Mouse (Mus musculus): ENCODE measurements around the gene Pitpnb. TPM values are rescaled to one million over a fixed set of nuclear protein-coding genes. Genes with fewer than 3 reads are reported as not detected.
A peak's percentile ranks its signal among the peaks of the same experiment; 100 is the strongest.

Pitpnb gene
- polyA plus RNA-seq, 1 experiment from 2014 or later = 61.0 TPM

GRCm38 (mm10) chr5:111416591-111417374 lies 86.2 kb downstream of the Pitpnb start, which contains the start of gene Mn1:
Gene Mn1 (plus strand): TSS chr5:111417362.
- under 1% methylated on average over 85 of the region's 88 CpGs for WGBS
- Histone ChIP-seq H3K4me3 (peak within 1 kb of the TSS; percentile 80), H3K36me3 (0 out of 2 replicates have a peak, but pooled peaks cover 2% of the 10 kb centered on the region), H3K27ac (peak within 1 kb of the TSS; percentile 83), H3K9me3 (replicated peaks) (no peaks in the 10 kb centered on the region), H3K27me3 (peaks cover 58% of the 10 kb centered on the region), H3K4me2 (peak within 1 kb of the TSS; percentile 98), H3K9ac (peak within 1 kb of the TSS; percentile 84), H3K4me1 (replicated peaks) (peaks cover 56% of the 10 kb centered on the region)
- ATAC-seq (replicated peaks; ENCODE audit: insufficient number of reproducible peaks, insufficient read depth, low FRiP score, low read depth) = peak; percentile 90

GRCm38 (mm10) chr5:111417378-111418131 lies 87.0 kb downstream of the Pitpnb start:
- WGBS = under 1% methylated on average over 105 of the region's 105 CpGs
- H3K4me3 ChIP-seq = peak overlapping the region; percentile 80
- H3K36me3 ChIP-seq = 0 out of 2 replicates have a peak, but pooled peaks cover 2% of the 10 kb centered on the region
- H3K9me3 ChIP-seq (replicated peaks) = no peaks in the 10 kb centered on the region
- H3K9ac ChIP-seq = peak overlapping the region; percentile 84
- H3K27ac ChIP-seq = peak overlapping the region; percentile 83
- no peak for ATAC-seq (replicated peaks; ENCODE audit: insufficient number of reproducible peaks, insufficient read depth, low FRiP score, low read depth)
- peaks cover 55% of the 10 kb centered on the region for H3K27me3 ChIP-seq
- peak overlapping the region; percentile 98 for H3K4me2 ChIP-seq
- peaks cover 62% of the 10 kb centered on the region for H3K4me1 ChIP-seq (replicated peaks)

- Histone ChIP-seq H3K4me3 (peak overlapping the region; percentile 80), H3K4me1 (replicated peaks) (peaks cover 67% of the 10 kb centered on the region), H3K36me3 (0 out of 2 replicates have a peak, but pooled peaks cover 2% of the 10 kb centered on the region), H3K9ac (peak overlapping the region; percentile 84), H3K9me3 (replicated peaks) (no peaks in the 10 kb centered on the region), H3K4me2 (peak overlapping the region; percentile 98), H3K27ac (no peak overlapping the region), H3K27me3 (peaks cover 49% of the 10 kb centered on the region)
- whole genome bisulfite sequencing = 2% methylated on average over 63 of the region's 63 CpGs
- no peak for ATAC-seq (replicated peaks; ENCODE audit: insufficient number of reproducible peaks, insufficient read depth, low FRiP score, low read depth)
These were observed 87.9 kb downstream of the Pitpnb start for GRCm38 (mm10) chr5:111418202-111419120.

GRCm38 (mm10) chr5:111419121-111419881 lies 88.7 kb downstream of the Pitpnb start:
- Histone ChIP-seq H3K27ac (no peak overlapping the region), H3K27me3 (peaks cover 43% of the 10 kb centered on the region), H3K36me3 (0 out of 2 replicates have a peak, but pooled peaks cover 2% of the 10 kb centered on the region), H3K9me3 (replicated peaks) (no peaks in the 10 kb centered on the region), H3K4me2 (peak overlapping the region; percentile 98), H3K4me3 (peak overlapping the region; percentile 80), H3K4me1 (replicated peaks) (peaks cover 69% of the 10 kb centered on the region), H3K9ac (peak overlapping the region; percentile 84)
- no peak for ATAC-seq (replicated peaks; ENCODE audit: insufficient number of reproducible peaks, insufficient read depth, low FRiP score, low read depth)
- WGBS = 16% methylated on average over 42 of the region's 42 CpGs

GRCm38 (mm10) chr5:111420011-111420691 lies 89.6 kb downstream of the Pitpnb start:
- Histone ChIP-seq H3K36me3 (0 out of 2 replicates have a peak, but pooled peaks cover 2% of the 10 kb centered on the region), H3K9ac (peak overlapping the region; percentile 50), H3K9me3 (replicated peaks) (no peaks in the 10 kb centered on the region), H3K4me3 (peak overlapping the region; percentile 80), H3K27ac (no peak overlapping the region), H3K4me1 (replicated peaks) (peaks cover 64% of the 10 kb centered on the region), H3K4me2 (peak overlapping the region; percentile 98), H3K27me3 (peaks cover 37% of the 10 kb centered on the region)
- no peak for ATAC-seq (replicated peaks; ENCODE audit: insufficient number of reproducible peaks, insufficient read depth, low FRiP score, low read depth)
- 9% methylated on average over 55 of the region's 56 CpGs for WGBS

GRCm38 (mm10) chr5:111420896-111421295 lies 90.3 kb downstream of the Pitpnb start:
- Histone ChIP-seq H3K27ac (no peak overlapping the region), H3K9ac (peak overlapping the region; percentile 50)
- 73% methylated on average over 22 of the region's 22 CpGs for WGBS

GRCm38 (mm10) chr5:111421424-111421823 lies 90.9 kb downstream of the Pitpnb start:
- 75% methylated on average over 15 of the region's 15 CpGs for WGBS
- Histone ChIP-seq H3K4me1 (replicated peaks) (peaks cover 65% of the 10 kb centered on the region), H3K27me3 (peaks cover 37% of the 10 kb centered on the region), H3K36me3 (0 out of 2 replicates have a peak, but pooled peaks cover 2% of the 10 kb centered on the region), H3K9me3 (replicated peaks) (no peaks in the 10 kb centered on the region), H3K4me2 (peak overlapping the region; percentile 98), H3K4me3 (peak overlapping the region; percentile 80), H3K9ac (peak overlapping the region; percentile 23; the same call in 1 of the 2 replicates), H3K27ac (no peak overlapping the region)
- ATAC-seq (replicated peaks; ENCODE audit: insufficient number of reproducible peaks, insufficient read depth, low FRiP score, low read depth) = no peak

More at GRCm38 (mm10) chr5:111420896-111421295, 90.3 kb downstream of the Pitpnb start:
- no peaks in the 10 kb centered on the region for H3K9me3 ChIP-seq (replicated peaks)
- ATAC-seq (replicated peaks; ENCODE audit: insufficient number of reproducible peaks, insufficient read depth, low FRiP score, low read depth) = no peak
- 0 out of 2 replicates have a peak, but pooled peaks cover 2% of the 10 kb centered on the region for H3K36me3 ChIP-seq
- peaks cover 64% of the 10 kb centered on the region for H3K4me1 ChIP-seq (replicated peaks)
- peak overlapping the region; percentile 80 for H3K4me3 ChIP-seq
- peaks cover 37% of the 10 kb centered on the region for H3K27me3 ChIP-seq
- peak overlapping the region; percentile 98 for H3K4me2 ChIP-seq

- Histone ChIP-seq H3K9ac (0 out of 2 replicates have a peak overlapping the region, but pooled peaks have one; percentile 26), H3K36me3 (0 out of 2 replicates have a peak, but pooled peaks cover 2% of the 10 kb centered on the region), H3K9me3 (replicated peaks) (no peaks in the 10 kb centered on the region), H3K4me1 (replicated peaks) (peaks cover 64% of the 10 kb centered on the region), H3K27me3 (peaks cover 37% of the 10 kb centered on the region), H3K4me2 (peak overlapping the region; percentile 98), H3K27ac (no peak overlapping the region), H3K4me3 (peak overlapping the region; percentile 80; the same call in 1 of the 2 replicates)
- 64% methylated on average over 8 of the region's 8 CpGs for WGBS
- ATAC-seq (replicated peaks; ENCODE audit: insufficient number of reproducible peaks, insufficient read depth, low FRiP score, low read depth) = no peak
These were observed 91.7 kb downstream of the Pitpnb start for GRCm38 (mm10) chr5:111422058-111422800.

GRCm38 (mm10) chr5:111423011-111423410 lies 92.4 kb downstream of the Pitpnb start:
- peak overlapping the region; percentile 98 for H3K4me2 ChIP-seq
- ATAC-seq (replicated peaks; ENCODE audit: insufficient number of reproducible peaks, insufficient read depth, low FRiP score, low read depth) = no peak
- peaks cover 37% of the 10 kb centered on the region for H3K27me3 ChIP-seq
- 0 out of 2 replicates have a peak, but pooled peaks cover 2% of the 10 kb centered on the region for H3K36me3 ChIP-seq
- H3K9ac ChIP-seq = no peak overlapping the region
- no peak overlapping the region for H3K27ac ChIP-seq
- H3K4me1 ChIP-seq (replicated peaks) = peaks cover 58% of the 10 kb centered on the region
- H3K4me3 ChIP-seq = no peak overlapping the region
- H3K9me3 ChIP-seq (replicated peaks) = no peaks in the 10 kb centered on the region
- 76% methylated on average over 10 of the region's 10 CpGs for WGBS

All from heart, embryonic 15.5 days (tissue).